In genomic region chr3:105790338-105790737, GRCm38 (mm10) we compare ENCODE assay signal across 15 mouse cellular contexts.
"Had no signal": no experiment of that assay in that cellular context is flagged by ENCODE, and none has a peak within 500 bp of the region (broad histone marks: within the 10 kb centered on the region; RNA-seq: fewer than 3 reads in every experiment).

No protein-coding gene starts in this region.

- H3K9me3 ChIP-seq: neural tube, embryonic 15.5 days; stomach, embryonic 15.5 days had no signal

- DNase-seq: retina, postnatal 1 day; right cerebral cortex, adult 18-20 months; right cerebral cortex, postnatal 14 days; right cerebral cortex, postnatal 25 days; right cerebral cortex, postnatal 4 days; spleen, adult 18-20 months; thymus, adult 18-20 months; thymus, adult 2 months; thymus, postnatal 14 days; thymus, postnatal 25 days; thymus, postnatal 36 days; thymus, postnatal 4 days had no signal

- H3K9ac ChIP-seq: neural tube, embryonic 13.5 days; neural tube, embryonic 15.5 days; stomach, embryonic 15.5 days had no signal

- H3K4me2 ChIP-seq: neural tube, embryonic 13.5 days; neural tube, embryonic 15.5 days; stomach, embryonic 15.5 days had no signal

- H3K27me3 ChIP-seq: neural tube, embryonic 13.5 days; neural tube, embryonic 15.5 days; stomach, embryonic 15.5 days had no signal

- H3K4me1 ChIP-seq: neural tube, embryonic 13.5 days; neural tube, embryonic 15.5 days; stomach, embryonic 15.5 days had no signal

- H3K4me3 ChIP-seq: neural tube, embryonic 13.5 days; neural tube, embryonic 15.5 days; stomach, embryonic 15.5 days had no signal

- H3K36me3 ChIP-seq: neural tube, embryonic 15.5 days had no signal

- H3K27ac ChIP-seq: neural tube, embryonic 13.5 days; neural tube, embryonic 15.5 days; stomach, embryonic 15.5 days had no signal
